In the genomic region with DNA sequence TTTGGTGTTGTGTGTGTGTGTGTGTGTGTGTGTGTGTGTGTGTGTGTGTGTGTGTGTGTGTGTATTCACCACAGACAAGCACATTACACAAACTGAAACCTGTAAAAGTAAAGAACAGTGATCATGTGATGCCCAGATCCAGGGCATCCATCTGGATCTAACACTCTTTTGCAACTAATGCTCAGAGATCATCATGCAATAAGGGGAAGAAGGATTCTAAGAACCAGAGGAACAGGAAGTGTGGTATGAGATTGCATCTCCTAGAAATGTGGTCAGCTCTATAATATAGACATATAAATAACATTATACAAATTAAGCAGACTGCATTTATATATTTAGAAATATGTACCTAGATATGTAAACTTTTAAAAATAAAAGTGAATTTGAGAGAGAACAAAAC, we compare ENCODE assay signal across 32 mouse cellular contexts. TPM values are rescaled to one million over a fixed set of nuclear protein-coding genes. Genes with fewer than 3 reads are reported as not detected.
DNase-seq lines count a peak whose midpoint lies in the region; ATAC-seq and TF ChIP-seq lines count a peak whose summit lies in the region.
"Had no signal": no experiment of that assay in that cellular context is flagged by ENCODE, and none has a peak within 500 bp of the region (broad histone marks: within the 10 kb centered on the region; RNA-seq: fewer than 3 reads in every experiment).

No protein-coding gene starts in this region.

- TF ChIP-seq CTCF in liver, postnatal 0 days (IDR thresholded peaks at IDR 0.05; ENCODE audit: low read depth): no peak
- TF ChIP-seq CTCF in MEL (IDR thresholded peaks at IDR 0.05 in 2 of 3, conservative IDR thresholded peaks at IDR 0.05 in 1 of 3; ENCODE audit: control insufficient read depth in 1 of 3, insufficient read depth in 1 of 3, low read depth in 2 of 3, low read length in 3 of 3, poor library complexity in 1 of 3, severe bottlenecking in 1 of 3): no peak

- no peaks in the 10 kb centered on the region for H3K27me3 ChIP-seq in liver, postnatal 0 days (ENCODE audit: insufficient read depth, low read length)
- H3K27me3 ChIP-seq in liver, embryonic 11.5 days (replicated peaks; ENCODE audit: control insufficient read depth, insufficient read depth, low read length): no peaks in the 10 kb centered on the region
- H3K27me3 ChIP-seq in MEL (ENCODE audit: control insufficient read depth in 1 of 2, insufficient read depth in 2 of 2, low read length in 2 of 2): no peaks in the 10 kb centered on the region
- H3K27me3 ChIP-seq: hindbrain, embryonic 13.5 days; limb, embryonic 15.5 days; lung, embryonic 15.5 days; midbrain, embryonic 13.5 days; neural tube, embryonic 12.5 days; stomach, embryonic 15.5 days had no signal

- no peaks in the 10 kb centered on the region for H3K4me1 ChIP-seq in liver, postnatal 0 days (ENCODE audit: insufficient read depth)
- H3K4me1 ChIP-seq in liver, embryonic 11.5 days (replicated peaks; ENCODE audit: control insufficient read depth, insufficient read depth, low read length): no peaks in the 10 kb centered on the region
- H3K4me1 ChIP-seq in MEL (ENCODE audit: control insufficient read depth in 1 of 2, insufficient read depth in 2 of 2, low read length in 2 of 2): no peaks in the 10 kb centered on the region; a peak in 1 of 4 replicates
- H3K4me1 ChIP-seq: hindbrain, embryonic 13.5 days; limb, embryonic 10.5 days; limb, embryonic 15.5 days; lung, embryonic 15.5 days; midbrain, embryonic 13.5 days; neural tube, embryonic 12.5 days; stomach, embryonic 15.5 days had no signal

- H3K4me2 ChIP-seq in liver, postnatal 0 days (ENCODE audit: low read depth, low read length): no peak overlapping the region
- no peak overlapping the region for H3K4me2 ChIP-seq in liver, embryonic 11.5 days
- H3K4me2 ChIP-seq: hindbrain, embryonic 13.5 days; limb, embryonic 15.5 days; lung, embryonic 15.5 days; midbrain, embryonic 13.5 days; neural tube, embryonic 12.5 days; stomach, embryonic 15.5 days had no signal

- no peak overlapping the region for H3K9ac ChIP-seq in liver, postnatal 0 days (replicated peaks)
- no peak overlapping the region for H3K9ac ChIP-seq in liver, embryonic 11.5 days (ENCODE audit: low read depth, low read length)
- H3K9ac ChIP-seq in MEL (ENCODE audit: control insufficient read depth, low read depth, low read length, poor library complexity, severe bottlenecking): no peak overlapping the region
- H3K9ac ChIP-seq: hindbrain, embryonic 13.5 days; limb, embryonic 15.5 days; liver, embryonic 14.5 days; lung, embryonic 15.5 days; midbrain, embryonic 13.5 days; neural tube, embryonic 12.5 days; stomach, embryonic 15.5 days had no signal

- intact Hi-C loops in heart, postnatal 25 days (cut with DNase I): no loop called here

- no peaks in the 10 kb centered on the region for H3K9me3 ChIP-seq in liver, postnatal 0 days (ENCODE audit: low read length)
- H3K9me3 ChIP-seq in liver, embryonic 11.5 days (ENCODE audit: control insufficient read depth, low read length): no peaks in the 10 kb centered on the region
- no peaks in the 10 kb centered on the region for H3K9me3 ChIP-seq in MEL (replicated peaks; ENCODE audit: insufficient read depth, low read length)
- H3K9me3 ChIP-seq: hindbrain, embryonic 13.5 days; limb, embryonic 10.5 days; limb, embryonic 15.5 days; lung, embryonic 15.5 days; midbrain, embryonic 13.5 days; neural tube, embryonic 12.5 days; stomach, embryonic 15.5 days had no signal

- TF ChIP-seq EP300 in liver, postnatal 0 days (IDR thresholded peaks at IDR 0.05; ENCODE audit: low read depth): no peak
- TF ChIP-seq EP300 in MEL (IDR thresholded peaks at IDR 0.05; ENCODE audit: low read depth in 1 of 2, low read length in 2 of 2): no peak

- DNase-seq in liver, postnatal 0 days: no peak
- no peak for DNase-seq in liver, embryonic 11.5 days (ENCODE audit: low spot score)
- DNase-seq in MEL (ENCODE audit: low read depth, low spot score): peak; percentile 27
- no peak for DNase-seq in heart, postnatal 25 days (ENCODE audit: low spot score)
- DNase-seq in heart, adult 11 months: no peak
- no peak for DNase-seq in spleen, postnatal 4 days (ENCODE audit: low spot score in 2 of 2)
- DNase-seq: adrenal gland, adult 8-10 months; cerebellum, adult 11-12 months; cerebellum, adult 9-11 months; gastrocnemius, adult 2 months; gastrocnemius, postnatal 36 days; heart, postnatal 14 days; kidney, adult 9 months; kidney, postnatal 14 days; layer of hippocampus, adult 9-11 months had no signal

- peak; percentile 33; the same call in 1 of the 2 replicates for ATAC-seq in liver, postnatal 0 days
- no peak for ATAC-seq in liver, embryonic 11.5 days (replicated peaks; ENCODE audit: low FRiP score)
- peak; percentile 85 for ATAC-seq in common myeloid progenitor, adult 5-6 weeks (replicated peaks; ENCODE audit: low read depth, poor library complexity, severe bottlenecking)
- ATAC-seq in megakaryocyte, adult 5-6 weeks (ENCODE audit: poor library complexity, severe bottlenecking): peak; percentile 80
- ATAC-seq: forebrain, embryonic 16.5 days; intestine, postnatal 0 days; midbrain, embryonic 13.5 days had no signal

- H3K4me3 ChIP-seq in liver, postnatal 0 days (ENCODE audit: low read depth, low read length): no peak overlapping the region
- H3K4me3 ChIP-seq in liver, embryonic 11.5 days (ENCODE audit: low read depth, low read length): no peak overlapping the region
- no peak overlapping the region for H3K4me3 ChIP-seq in MEL (ENCODE audit: control insufficient read depth in 1 of 2, insufficient read depth in 1 of 2, low read depth in 2 of 2, low read length in 2 of 2)
- H3K4me3 ChIP-seq: erythroblast, embryonic 14.5 days; gastrocnemius, adult 2 months; hindbrain, embryonic 13.5 days; limb, embryonic 10.5 days; limb, embryonic 15.5 days; lung, embryonic 15.5 days; midbrain, embryonic 13.5 days; neural tube, embryonic 12.5 days; stomach, embryonic 15.5 days had no signal

- no peaks in the 10 kb centered on the region for H3K79me2 ChIP-seq in MEL (ENCODE audit: control insufficient read depth, insufficient read depth, low read length, poor library complexity)

- TF ChIP-seq POLR2A in MEL (IDR thresholded peaks at IDR 0.05; ENCODE audit: control insufficient read depth in 1 of 2, insufficient read depth in 1 of 2, low read depth in 1 of 2, low read length in 2 of 2, poor library complexity in 1 of 2): no peak

- no peak for TF ChIP-seq RAD21 in MEL (IDR thresholded peaks at IDR 0.05; ENCODE audit: low read depth, low read length)

- H3K27ac ChIP-seq in liver, postnatal 0 days (ENCODE audit: low read depth): no peak overlapping the region
- no peak overlapping the region for H3K27ac ChIP-seq in liver, embryonic 11.5 days (ENCODE audit: low read depth, low read length)
- H3K27ac ChIP-seq in MEL (ENCODE audit: control insufficient read depth, low read depth, low read length): no peak overlapping the region
- H3K27ac ChIP-seq: gastrocnemius, adult 2 months; hindbrain, embryonic 13.5 days; limb, embryonic 10.5 days; limb, embryonic 15.5 days; liver, embryonic 14.5 days; lung, embryonic 15.5 days; midbrain, embryonic 13.5 days; neural tube, embryonic 12.5 days; stomach, embryonic 15.5 days had no signal

- H3K36me3 ChIP-seq in liver, postnatal 0 days (replicated peaks; ENCODE audit: insufficient read depth, low read length): no peaks in the 10 kb centered on the region
- no peaks in the 10 kb centered on the region for H3K36me3 ChIP-seq in liver, embryonic 11.5 days (ENCODE audit: control insufficient read depth, insufficient read depth, low read length)
- no peaks in the 10 kb centered on the region for H3K36me3 ChIP-seq in MEL (ENCODE audit: control insufficient read depth in 1 of 2, insufficient read depth in 2 of 2, low read length in 2 of 2)
- H3K36me3 ChIP-seq: hindbrain, embryonic 13.5 days; limb, embryonic 10.5 days; limb, embryonic 15.5 days; lung, embryonic 15.5 days; midbrain, embryonic 13.5 days; neural tube, embryonic 12.5 days; stomach, embryonic 15.5 days had no signal

TF ChIP-seq in MEL, 35 proteins besides CTCF, POLR2A, EP300 and RAD21 (continues in another document):
- TF ChIP-seq CHD1 (IDR thresholded peaks at IDR 0.05; ENCODE audit: low read depth, low read length) (no peak), MAZ (IDR thresholded peaks at IDR 0.05; ENCODE audit: low read depth, low read length) (no peak), MAFK (IDR thresholded peaks at IDR 0.05; ENCODE audit: borderline replicate concordance, low read depth, low read length) (no peak), NELFE (IDR thresholded peaks at IDR 0.05; ENCODE audit: low read depth, low read length) (no peak), BHLHE40 (IDR thresholded peaks at IDR 0.05; ENCODE audit: borderline replicate concordance, low read depth, low read length) (no peak)

RNA-seq across cellular contexts. Expression of a gene that starts 29.3 kb away (rescaled TPM):
- 10.2 and 12.1 TPM in 2 replicates for polyA plus RNA-seq in liver, postnatal 0 days (2015; fragmentation: Nextera tagmentation; extraction: Ambion mirVana)
- 3.3 and 5.1 TPM in 2 replicates for polyA plus RNA-seq in liver, embryonic 11.5 days (2014; fragmentation: Nextera tagmentation; extraction: Ambion mirVana)
- not detected in 2 replicates for total RNA-seq in MEL (2012; rRNA removed)
- not detected for polyA plus RNA-seq in MEL (2012; ENCODE audit: insufficient read depth in 1 of 2, insufficient read length in 2 of 2, low read depth in 1 of 2, low replicate concordance in 2 of 2, missing spikeins in 1 of 2)
- 11.6 and 17.0 TPM in 2 replicates for total RNA-seq in common myeloid progenitor, adult 5-6 weeks (2017)
- 925 and 1,007 TPM in 2 replicates for total RNA-seq in megakaryocyte, adult 5-6 weeks (2015)
- total RNA-seq in megakaryocyte, adult 5-6 weeks (2017): 681 and 727 TPM in 2 replicates
- total RNA-seq in heart, postnatal 25 days (2021): 1 to 10 TPM; 1.5 to 1.8 TPM

RNA-seq across cellular contexts. Expression of a gene that starts 39.6 kb away (rescaled TPM):
- 4.0 and 4.4 TPM in 2 replicates for polyA plus RNA-seq in liver, postnatal 0 days (2015; fragmentation: Nextera tagmentation; extraction: Ambion mirVana)
- polyA plus RNA-seq in liver, embryonic 11.5 days (2014; fragmentation: Nextera tagmentation; extraction: Ambion mirVana): 0.96 and 1.1 TPM in 2 replicates
- total RNA-seq in MEL (2012; rRNA removed): not detected in 2 replicates
- not detected for polyA plus RNA-seq in MEL (2012; ENCODE audit: insufficient read depth in 1 of 2, insufficient read length in 2 of 2, low read depth in 1 of 2, low replicate concordance in 2 of 2, missing spikeins in 1 of 2)
- 8.1 and 11.0 TPM in 2 replicates for total RNA-seq in common myeloid progenitor, adult 5-6 weeks (2017)
- total RNA-seq in megakaryocyte, adult 5-6 weeks (2015): 418 and 485 TPM in 2 replicates
- 237 and 284 TPM in 2 replicates for total RNA-seq in megakaryocyte, adult 5-6 weeks (2017)
- 1 to 10 TPM; 1.6 to 1.9 TPM for total RNA-seq in heart, postnatal 25 days (2021)
- total RNA-seq: left cerebral cortex, postnatal 10 days had no signal
- polyA plus RNA-seq: forebrain, embryonic 11.5 days; forebrain, embryonic 16.5 days; neural tube, embryonic 12.5 days had no signal

RNA-seq across cellular contexts. Expression of a gene that starts 39.6 kb away (rescaled TPM):
- 0.25 and 4.0 TPM in 2 replicates for polyA plus RNA-seq in liver, postnatal 0 days (2015; fragmentation: Nextera tagmentation; extraction: Ambion mirVana)
- polyA plus RNA-seq in liver, embryonic 11.5 days (2014; fragmentation: Nextera tagmentation; extraction: Ambion mirVana): 2.5 TPM in 1 of 2 replicates, not detected in the other
- not detected in 2 replicates for total RNA-seq in MEL (2012; rRNA removed)
- polyA plus RNA-seq in MEL (2012; ENCODE audit: insufficient read depth in 1 of 2, insufficient read length in 2 of 2, low read depth in 1 of 2, low replicate concordance in 2 of 2, missing spikeins in 1 of 2): not detected
- total RNA-seq in common myeloid progenitor, adult 5-6 weeks (2017): not detected in 2 replicates
- total RNA-seq in megakaryocyte, adult 5-6 weeks (2015): 18.4 and 53.3 TPM in 2 replicates
- total RNA-seq in megakaryocyte, adult 5-6 weeks (2017): 25.7 and 36.4 TPM in 2 replicates
- under 1 TPM in 1 of 2 experiments, not detected in 1; 0.99 TPM for total RNA-seq in heart, postnatal 25 days (2021)
- total RNA-seq: gastrocnemius, adult 2 months; left cerebral cortex, postnatal 10 days; megakaryocyte-erythroid progenitor cell, adult 5-6 weeks had no signal
- polyA plus RNA-seq: erythroblast, embryonic 14.5 days; forebrain, embryonic 11.5 days; forebrain, embryonic 16.5 days; heart, embryonic 14.5 days; hindbrain, embryonic 13.5 days; midbrain, embryonic 13.5 days; neural tube, embryonic 12.5 days had no signal

Comparison
In these comparisons a context has a peak if more than half of its experiments do, and no peak if none do; other contexts are left out.
1. RNA of a gene that starts 29.3 kb away (total RNA-seq): 681 to 1,007 TPM in megakaryocyte, adult 5-6 weeks; 11.6 to 17.0 TPM in common myeloid progenitor, adult 5-6 weeks, 1.5 to 1.8 TPM in heart, postnatal 25 days and not detected in MEL; every median in the first group is over 10 times any median in the second.
2. RNA of a gene that starts 39.6 kb away (total RNA-seq): 237 to 485 TPM in megakaryocyte, adult 5-6 weeks; 8.1 to 11.0 TPM in common myeloid progenitor, adult 5-6 weeks, 1.6 to 1.9 TPM in heart, postnatal 25 days and not detected in MEL; every median in the first group is over 10 times any median in the second.
3. RNA of a gene that starts 39.6 kb away (total RNA-seq): 18.4 to 53.3 TPM in megakaryocyte, adult 5-6 weeks; 0.99 TPM in heart, postnatal 25 days, not detected in MEL and not detected in common myeloid progenitor, adult 5-6 weeks; every median in the first group is over 4 times any median in the second.